Mouse (Mus musculus): ENCODE data around the gene Mief2. TPM values are rescaled to one million over a fixed set of nuclear protein-coding genes. Genes with fewer than 3 reads are reported as not detected.

Gene Mief2
- 21.8 and 25.2 TPM in 2 replicates for polyA plus RNA-seq (2015; fragmentation: Nextera tagmentation; extraction: Ambion mirVana)

GRCm38 (mm10) chr11:60728260-60728761 is at the start of gene Mief2:
Mief2 (plus strand) TSS chr11:60728398.
- no peaks in the 10 kb centered on the region for H3K9me3 ChIP-seq
- H3K9ac ChIP-seq (replicated peaks), result peak within 1 kb of the TSS; percentile 84
- peak within 1 kb of the TSS; percentile 94 for H3K27ac ChIP-seq (replicated peaks)
- peak; percentile 94 for ATAC-seq (replicated peaks)
- H3K4me3 ChIP-seq, result peak within 1 kb of the TSS; percentile 97
- peak within 1 kb of the TSS; percentile 70 for H3K4me2 ChIP-seq (replicated peaks)
- H3K4me1 ChIP-seq, result peaks cover 32% of the 10 kb centered on the region
- H3K36me3 ChIP-seq, result peaks cover 33% of the 10 kb centered on the region
- no peaks in the 10 kb centered on the region for H3K27me3 ChIP-seq
- under 1% methylated on average over 44 of the region's 44 CpGs for WGBS

GRCm38 (mm10) chr11:60696165-60696564 is 32.0 kb upstream of the Mief2 start:
- Histone ChIP-seq H3K4me3 (no peak overlapping the region), H3K36me3 (no peaks in the 10 kb centered on the region), H3K9ac (replicated peaks) (no peak overlapping the region), H3K27ac (replicated peaks) (no peak overlapping the region), H3K4me2 (replicated peaks) (no peak overlapping the region), H3K9me3 (no peaks in the 10 kb centered on the region), H3K4me1 (peaks cover 18% of the 10 kb centered on the region), H3K27me3 (no peaks in the 10 kb centered on the region)
- 69% methylated on average over 1 of the region's 1 CpGs for WGBS
- ATAC-seq (replicated peaks), result no peak

- WGBS, result 61% methylated on average over 2 of the region's 2 CpGs
- H3K27ac ChIP-seq (replicated peaks), result peak overlapping the region; percentile 91; the same call in 1 of the 2 replicates
These were observed 30.6 kb upstream of the Mief2 start for GRCm38 (mm10) chr11:60697561-60697960.

GRCm38 (mm10) chr11:60698806-60699523 is 29.2 kb upstream of the Mief2 start:
- ATAC-seq (replicated peaks), result peak; percentile 47
- 1% methylated on average over 22 of the region's 22 CpGs for WGBS
- peaks cover 42% of the 10 kb centered on the region for H3K4me1 ChIP-seq
- peak overlapping the region; percentile 85 for H3K4me3 ChIP-seq
- H3K9me3 ChIP-seq, result no peaks in the 10 kb centered on the region
- H3K9ac ChIP-seq (replicated peaks), result peak overlapping the region; percentile 41
- no peaks in the 10 kb centered on the region for H3K36me3 ChIP-seq
- H3K27me3 ChIP-seq, result no peaks in the 10 kb centered on the region
- peak overlapping the region; percentile 91 for H3K27ac ChIP-seq (replicated peaks)
- peak overlapping the region; percentile 67 for H3K4me2 ChIP-seq (replicated peaks)

More at GRCm38 (mm10) chr11:60697561-60697960, 30.6 kb upstream of the Mief2 start:
- Histone ChIP-seq H3K4me1 (peaks cover 32% of the 10 kb centered on the region), H3K9ac (replicated peaks) (no peak overlapping the region), H3K36me3 (no peaks in the 10 kb centered on the region), H3K9me3 (no peaks in the 10 kb centered on the region), H3K4me2 (replicated peaks) (no peak overlapping the region), H3K27me3 (no peaks in the 10 kb centered on the region), H3K4me3 (no peak overlapping the region)
- ATAC-seq (replicated peaks), result no peak

- ATAC-seq (replicated peaks), result peak; percentile 89
- peak within 1 kb of the TSS; percentile 67 for H3K4me2 ChIP-seq (replicated peaks)
- peaks cover 5% of the 10 kb centered on the region for H3K36me3 ChIP-seq
- under 1% methylated on average over 62 of the region's 73 CpGs for WGBS
- H3K4me1 ChIP-seq, result peaks cover 42% of the 10 kb centered on the region
- peak within 1 kb of the TSS; percentile 87 for H3K9ac ChIP-seq (replicated peaks)
- H3K4me3 ChIP-seq, result peak within 1 kb of the TSS; percentile 85
- peak within 1 kb of the TSS; percentile 91 for H3K27ac ChIP-seq (replicated peaks)
- no peaks in the 10 kb centered on the region for H3K9me3 ChIP-seq
- no peaks in the 10 kb centered on the region for H3K27me3 ChIP-seq
These were observed 28.6 kb upstream of the Mief2 start, which contains the start of gene Llgl1 for GRCm38 (mm10) chr11:60699524-60700075. Llgl1 (plus strand) TSS chr11:60699723.

GRCm38 (mm10) chr11:60700320-60701185 is 27.6 kb upstream of the Mief2 start:
- H3K4me3 ChIP-seq, result peak overlapping the region; percentile 85
- H3K4me1 ChIP-seq, result peaks cover 42% of the 10 kb centered on the region
- peak overlapping the region; percentile 91 for H3K27ac ChIP-seq (replicated peaks)

GRCm38 (mm10) chr11:60701611-60702010 is 26.6 kb upstream of the Mief2 start:
- Histone ChIP-seq H3K4me3 (no peak overlapping the region), H3K4me2 (replicated peaks) (peak overlapping the region; percentile 22; the same call in 1 of the 2 replicates), H3K9ac (replicated peaks) (no peak overlapping the region), H3K27me3 (no peaks in the 10 kb centered on the region), H3K36me3 (peaks cover 20% of the 10 kb centered on the region), H3K27ac (replicated peaks) (no peak overlapping the region), H3K4me1 (peaks cover 42% of the 10 kb centered on the region), H3K9me3 (no peaks in the 10 kb centered on the region)
- ATAC-seq (replicated peaks), result no peak
- WGBS, result 79% methylated on average over 3 of the region's 4 CpGs

More at GRCm38 (mm10) chr11:60700320-60701185, 27.6 kb upstream of the Mief2 start:
- Histone ChIP-seq H3K4me2 (replicated peaks) (peak overlapping the region; percentile 67), H3K36me3 (peaks cover 10% of the 10 kb centered on the region), H3K9ac (replicated peaks) (peak overlapping the region; percentile 87), H3K27me3 (no peaks in the 10 kb centered on the region), H3K9me3 (no peaks in the 10 kb centered on the region)
- no peak for ATAC-seq (replicated peaks)
- 19% methylated on average over 12 of the region's 12 CpGs for WGBS

GRCm38 (mm10) chr11:60703131-60703530 is 25.1 kb upstream of the Mief2 start:
- no peak overlapping the region for H3K27ac ChIP-seq (replicated peaks)
- peaks cover 36% of the 10 kb centered on the region for H3K36me3 ChIP-seq
- H3K4me2 ChIP-seq (replicated peaks), result no peak overlapping the region
- ATAC-seq (replicated peaks), result no peak
- 0 out of 2 replicates have a peak overlapping the region, but pooled peaks have one; percentile 1 for H3K4me3 ChIP-seq
- 18% methylated on average over 4 of the region's 4 CpGs for WGBS
- H3K9ac ChIP-seq (replicated peaks), result no peak overlapping the region
- H3K4me1 ChIP-seq, result peaks cover 42% of the 10 kb centered on the region
- no peaks in the 10 kb centered on the region for H3K9me3 ChIP-seq
- H3K27me3 ChIP-seq, result no peaks in the 10 kb centered on the region

GRCm38 (mm10) chr11:60704023-60704880 is 23.9 kb upstream of the Mief2 start:
- Histone ChIP-seq H3K4me1 (peaks cover 34% of the 10 kb centered on the region), H3K36me3 (peaks cover 47% of the 10 kb centered on the region)
- no peak for ATAC-seq (replicated peaks)

GRCm38 (mm10) chr11:60705255-60705654 is 22.9 kb upstream of the Mief2 start:
- H3K36me3 ChIP-seq, result peaks cover 56% of the 10 kb centered on the region

More at GRCm38 (mm10) chr11:60704023-60704880, 23.9 kb upstream of the Mief2 start:
- Histone ChIP-seq H3K9me3 (no peaks in the 10 kb centered on the region), H3K27ac (replicated peaks) (no peak overlapping the region), H3K27me3 (no peaks in the 10 kb centered on the region), H3K9ac (replicated peaks) (no peak overlapping the region), H3K4me2 (replicated peaks) (no peak overlapping the region), H3K4me3 (no peak overlapping the region)
- 95% methylated on average over 19 of the region's 19 CpGs for WGBS

GRCm38 (mm10) chr11:60706076-60706475 is 22.1 kb upstream of the Mief2 start:
- no peak overlapping the region for H3K27ac ChIP-seq (replicated peaks)
- no peak overlapping the region for H3K4me2 ChIP-seq (replicated peaks)
- no peak overlapping the region for H3K9ac ChIP-seq (replicated peaks)
- 91% methylated on average over 7 of the region's 7 CpGs for WGBS
- ATAC-seq (replicated peaks), result no peak
- no peaks in the 10 kb centered on the region for H3K27me3 ChIP-seq
- peaks cover 25% of the 10 kb centered on the region for H3K4me1 ChIP-seq
- no peak overlapping the region for H3K4me3 ChIP-seq
- H3K36me3 ChIP-seq, result peaks cover 64% of the 10 kb centered on the region
- no peaks in the 10 kb centered on the region for H3K9me3 ChIP-seq

More at GRCm38 (mm10) chr11:60705255-60705654, 22.9 kb upstream of the Mief2 start:
- Histone ChIP-seq H3K9me3 (no peaks in the 10 kb centered on the region), H3K4me3 (no peak overlapping the region), H3K27me3 (no peaks in the 10 kb centered on the region), H3K4me2 (replicated peaks) (no peak overlapping the region), H3K9ac (replicated peaks) (no peak overlapping the region), H3K27ac (replicated peaks) (no peak overlapping the region), H3K4me1 (peaks cover 33% of the 10 kb centered on the region)
- 89% methylated on average over 3 of the region's 3 CpGs for WGBS
- ATAC-seq (replicated peaks), result no peak
